Mouse (Mus musculus): ENCODE results near the gene Fkbp3.
"Not testable (repeated sequence)": the region's sequence is repeated elsewhere in the genome, so short reads cannot be mapped to it uniquely, and the experiment has no call there.

Fkbp3 gene

DNA sequence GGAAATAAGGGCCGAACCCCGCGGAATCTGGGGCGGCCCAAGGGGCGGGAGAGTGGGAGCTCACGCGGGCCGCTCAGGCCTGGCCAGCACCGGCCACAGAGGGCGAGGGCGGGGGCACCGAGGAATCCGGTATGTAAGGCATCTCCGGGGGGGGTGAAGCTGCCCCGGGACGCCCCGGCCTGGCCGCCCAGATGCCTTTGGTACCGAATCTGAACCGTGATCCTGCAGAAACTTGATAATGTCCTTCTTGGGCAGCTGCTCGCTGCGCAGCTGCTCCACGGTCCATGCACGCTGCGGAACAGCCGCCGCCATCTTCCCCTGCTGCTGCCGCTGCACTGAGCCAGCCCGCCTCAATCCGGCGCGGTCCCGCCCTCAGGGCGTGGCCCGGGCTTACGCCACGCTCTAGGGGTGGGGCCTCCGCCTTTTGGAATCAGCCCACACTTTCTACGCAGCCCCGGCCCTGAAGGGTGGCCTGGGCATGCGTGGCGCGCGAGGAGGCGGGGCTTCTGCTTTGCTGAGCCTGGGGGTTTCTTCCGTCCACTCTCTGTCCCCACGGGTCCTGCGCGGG is at the start of gene Fkbp3:
Gene Fkbp3, minus strand, starts transcription at position 397 of the 568 bp plus-strand sequence.
- peak; percentile 98 for DNase-seq

- no peak for DNase-seq
Observed at GRCm38 (mm10) chr12:65119451-65119850, 45.6 kb upstream of the Fkbp3 start.

- DNase-seq: no peak
Observed at GRCm38 (mm10) chr12:65118968-65119367, 45.2 kb upstream of the Fkbp3 start.

GRCm38 (mm10) chr12:65114978-65115377 is 41.2 kb upstream of the Fkbp3 start:
- DNase-seq: not testable (repeated sequence)

- DNase-seq: no peak
Observed at GRCm38 (mm10) chr12:65113925-65114324, 40.1 kb upstream of the Fkbp3 start.

DNA sequence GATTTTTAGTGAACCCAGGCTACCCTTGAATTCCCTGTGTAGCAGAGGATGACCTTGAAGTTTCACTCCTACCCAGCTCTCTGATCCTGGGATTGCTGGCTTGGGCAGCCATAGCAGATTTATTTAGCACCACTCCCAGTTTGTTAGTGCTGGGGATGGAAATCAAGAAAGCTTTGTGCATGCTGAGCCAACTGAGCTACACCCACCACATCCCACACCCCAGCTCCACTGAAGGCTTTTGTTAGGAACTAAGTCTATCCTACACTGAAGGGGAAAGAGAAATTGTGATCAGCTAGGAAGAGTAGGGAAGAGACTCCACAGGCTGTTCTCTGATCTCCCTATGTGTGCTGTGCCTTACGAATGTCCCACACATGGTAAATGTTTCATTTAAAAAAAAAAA is 39.0 kb upstream of the Fkbp3 start:
- no peak for DNase-seq

DNA sequence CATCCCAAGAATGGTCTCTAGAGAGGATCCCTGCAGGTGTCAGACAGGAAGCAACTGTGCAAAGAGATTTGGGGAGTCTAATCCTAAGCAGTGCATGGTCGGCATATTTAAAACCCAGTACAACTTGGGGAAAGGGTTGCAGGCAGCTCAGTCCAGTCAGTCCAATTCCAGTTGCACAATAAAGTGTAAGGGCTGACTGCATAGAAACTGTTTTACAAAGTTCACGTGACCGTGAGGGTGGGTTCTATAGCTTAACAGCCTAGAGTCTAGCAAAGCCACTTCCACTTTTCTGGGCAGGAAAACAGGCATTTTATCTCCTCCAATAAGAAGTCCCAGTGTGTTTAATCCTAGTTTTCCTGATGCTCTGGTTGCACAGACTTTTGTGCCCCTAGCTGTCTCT is 37.7 kb upstream of the Fkbp3 start:
- no peak for DNase-seq

DNA sequence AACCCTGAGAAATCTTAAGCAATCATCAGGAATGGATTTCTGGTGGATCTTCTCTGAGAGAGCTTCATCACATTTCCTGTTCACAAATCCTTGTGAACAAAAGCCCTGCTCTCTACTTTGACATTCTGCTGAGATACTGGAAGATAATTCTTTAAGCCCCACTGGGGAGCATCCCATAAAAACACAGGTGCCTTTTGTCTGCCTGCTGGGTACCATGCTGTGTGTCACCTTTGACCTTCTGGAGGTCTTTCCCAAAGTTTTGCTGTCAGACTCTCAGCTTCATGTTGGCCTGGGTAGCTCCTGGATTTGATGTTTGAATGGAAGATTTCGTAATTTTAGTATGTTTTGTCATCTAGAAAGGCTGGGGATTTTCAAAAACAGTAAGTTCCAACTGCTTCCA is 34.9 kb upstream of the Fkbp3 start:
- DNase-seq: no peak

DNA sequence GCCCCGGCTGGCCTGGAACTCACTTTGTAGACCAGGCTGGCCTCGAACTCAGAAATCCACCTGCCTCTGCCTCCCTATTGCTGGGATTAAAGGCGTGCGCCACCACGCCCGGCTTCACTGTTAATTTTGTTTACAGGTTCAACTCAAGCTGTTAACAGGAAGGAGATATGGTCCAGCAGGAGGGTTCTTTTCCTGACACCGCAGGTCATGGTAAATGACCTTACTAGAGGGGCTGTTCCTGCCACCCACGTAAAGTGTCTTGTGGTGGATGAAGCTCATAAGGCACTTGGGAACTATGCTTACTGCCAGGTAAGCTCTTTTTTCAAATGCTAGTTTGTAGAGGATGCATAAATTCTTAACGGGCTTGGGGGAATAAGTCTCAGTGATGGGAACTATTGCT is 3.1 kb upstream of the Fkbp3 start:
- DNase-seq: no peak

DNA sequence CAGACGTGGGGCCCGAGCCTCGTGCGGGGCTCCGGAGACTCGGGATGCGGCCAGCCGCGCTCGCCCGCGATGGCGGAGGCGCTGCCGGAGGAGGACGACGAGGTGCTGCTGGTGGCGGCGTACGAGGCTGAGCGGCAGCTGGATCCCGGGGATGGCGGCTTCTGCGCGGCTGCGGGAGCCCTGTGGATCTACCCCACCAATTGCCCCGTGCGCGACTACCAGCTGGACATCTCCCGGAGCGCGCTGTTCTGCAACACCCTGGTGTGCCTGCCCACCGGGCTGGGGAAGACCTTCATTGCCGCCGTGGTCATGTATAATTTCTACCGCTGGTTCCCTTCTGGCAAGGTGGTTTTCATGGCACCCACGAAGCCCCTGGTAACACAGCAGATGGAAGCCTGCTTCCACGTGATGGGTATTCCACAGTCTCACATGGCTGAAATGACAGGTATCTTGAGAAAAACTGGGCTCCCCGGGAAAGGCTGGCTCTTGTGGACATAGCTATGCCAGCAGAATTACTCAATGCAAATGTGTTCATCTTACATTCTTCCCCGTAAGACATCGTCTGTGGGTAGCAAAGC is 2.0 kb upstream of the Fkbp3 start:
- peak; percentile 62 for DNase-seq

DNA sequence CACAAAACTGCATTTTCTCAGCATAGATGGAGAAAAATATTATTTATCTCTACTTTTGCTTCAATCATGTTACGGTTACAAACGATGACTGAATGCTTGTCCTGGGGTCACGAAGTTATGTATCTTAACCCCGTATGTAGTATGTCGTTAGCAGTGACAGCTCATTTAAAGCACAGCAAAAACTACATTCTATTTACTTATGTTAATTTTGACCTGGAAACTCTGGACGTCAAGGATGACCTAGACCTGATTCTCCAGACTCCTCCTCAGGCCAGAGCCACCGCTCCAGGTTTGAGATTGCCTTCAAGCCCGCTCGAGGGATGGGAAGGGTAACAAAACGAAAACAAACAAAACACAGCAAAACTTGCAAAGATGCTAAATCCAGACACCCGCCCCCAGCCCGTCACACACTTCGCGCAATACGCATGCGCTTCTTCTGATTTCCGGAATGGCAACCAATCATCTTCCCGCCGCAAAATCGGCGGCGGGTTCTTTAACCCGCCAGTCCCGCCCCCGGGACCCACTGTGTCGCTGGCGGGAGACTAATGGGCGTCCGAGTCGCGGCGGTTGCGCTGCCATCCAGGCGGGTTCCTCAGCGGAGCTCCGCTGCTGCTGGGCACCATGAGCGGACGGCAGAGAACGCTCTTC is 1.4 kb upstream of the Fkbp3 start, which contains the start of gene Fancm:
Gene Fancm, plus strand, starts transcription at position 519 of the 648 bp plus-strand sequence.
- DNase-seq: peak; percentile 91

DNA sequence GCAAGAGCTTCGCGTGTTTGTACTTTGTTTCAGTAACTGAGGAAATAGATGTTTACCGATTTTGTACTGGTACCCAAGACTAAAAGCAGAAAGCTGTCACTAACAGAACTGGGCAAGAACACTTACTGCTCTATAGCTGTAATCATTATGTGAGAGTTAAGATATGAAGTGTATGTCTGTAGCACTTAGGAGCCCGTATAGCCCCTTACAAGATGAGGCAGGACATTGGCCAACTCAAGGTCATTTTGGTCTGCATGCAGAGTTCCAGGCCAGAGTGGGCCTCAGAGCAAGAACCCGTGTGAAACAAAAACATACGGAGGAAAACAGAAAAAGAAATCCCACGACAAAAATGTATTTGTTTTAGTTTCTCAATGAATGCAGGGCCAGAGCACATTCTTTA is 844 bp upstream of the Fkbp3 start:
- peak; percentile 46 for DNase-seq

GRCm38 (mm10) chr12:65072911-65073610 is 746 bp downstream of the Fkbp3 start:
- DNase-seq: no peak

GRCm38 (mm10) chr12:65068409-65068808 is 5.4 kb downstream of the Fkbp3 start:
- DNase-seq: no peak

DNA sequence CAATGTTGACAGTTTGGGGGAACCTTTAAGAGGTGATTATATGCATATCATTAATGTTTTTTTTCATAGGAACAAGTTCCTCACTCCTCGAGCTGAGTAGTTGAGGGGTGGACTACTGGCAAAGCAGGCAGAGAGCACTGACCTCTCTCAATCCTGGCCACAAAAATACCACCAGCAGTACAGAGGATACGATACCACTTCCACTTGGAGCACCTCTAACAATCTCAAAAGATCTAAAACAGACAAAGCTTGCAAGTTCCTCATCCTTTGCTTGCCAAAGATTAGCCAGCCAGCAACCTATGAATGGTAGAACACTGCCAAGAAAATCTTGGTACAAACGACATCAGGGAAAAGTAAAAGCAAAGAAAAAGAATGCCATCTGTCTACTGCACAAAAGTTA is 7.6 kb downstream of the Fkbp3 start:
- no peak for DNase-seq

GRCm38 (mm10) chr12:65065241-65065640 is 8.6 kb downstream of the Fkbp3 start:
- no peak for DNase-seq

DNA sequence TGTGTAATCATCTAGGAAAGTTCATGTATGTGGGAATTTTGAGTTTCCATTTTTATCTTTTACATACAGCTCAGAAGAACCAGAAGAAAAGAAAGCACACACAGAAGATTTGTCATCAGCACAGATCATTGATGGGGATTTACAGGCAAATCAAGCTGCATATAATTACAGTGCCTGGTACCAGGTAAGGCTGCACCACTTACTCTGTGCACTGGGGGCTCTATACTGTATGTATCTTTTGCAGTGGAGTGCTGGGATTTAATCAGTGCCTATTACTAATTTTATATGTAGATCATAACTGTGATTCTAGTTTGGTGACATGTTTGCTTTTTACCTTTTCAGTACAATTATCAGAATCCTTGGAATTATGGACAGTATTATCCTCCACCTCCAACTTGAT is 12.7 kb downstream of the Fkbp3 start:
- no peak for DNase-seq

- no peak for DNase-seq
Observed at GRCm38 (mm10) chr12:65058203-65058602, 15.6 kb downstream of the Fkbp3 start.

DNA sequence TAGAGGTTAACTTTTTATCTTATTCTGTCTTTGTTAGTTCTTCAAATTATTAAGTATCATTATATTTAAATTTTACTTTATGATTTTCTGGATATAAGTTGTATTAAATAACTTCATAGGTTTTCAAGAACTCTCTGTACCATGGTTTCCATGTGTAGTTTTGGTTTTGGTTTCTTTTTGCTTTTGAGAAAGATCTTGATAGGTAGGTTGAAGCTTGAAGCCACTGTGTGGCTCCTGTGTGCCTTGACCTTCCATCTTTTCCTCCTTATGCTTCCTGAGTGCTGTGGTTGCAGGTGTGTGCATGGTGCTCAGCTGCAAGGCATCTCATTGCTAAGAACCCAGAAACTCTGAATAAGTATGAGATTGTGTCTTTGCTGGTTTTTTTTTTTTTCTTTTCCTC is 25.0 kb downstream of the Fkbp3 start:
- no peak for DNase-seq

GRCm38 (mm10) chr12:65037546-65037937 is 36.3 kb downstream of the Fkbp3 start:
- peak; percentile 19 for DNase-seq

DNA sequence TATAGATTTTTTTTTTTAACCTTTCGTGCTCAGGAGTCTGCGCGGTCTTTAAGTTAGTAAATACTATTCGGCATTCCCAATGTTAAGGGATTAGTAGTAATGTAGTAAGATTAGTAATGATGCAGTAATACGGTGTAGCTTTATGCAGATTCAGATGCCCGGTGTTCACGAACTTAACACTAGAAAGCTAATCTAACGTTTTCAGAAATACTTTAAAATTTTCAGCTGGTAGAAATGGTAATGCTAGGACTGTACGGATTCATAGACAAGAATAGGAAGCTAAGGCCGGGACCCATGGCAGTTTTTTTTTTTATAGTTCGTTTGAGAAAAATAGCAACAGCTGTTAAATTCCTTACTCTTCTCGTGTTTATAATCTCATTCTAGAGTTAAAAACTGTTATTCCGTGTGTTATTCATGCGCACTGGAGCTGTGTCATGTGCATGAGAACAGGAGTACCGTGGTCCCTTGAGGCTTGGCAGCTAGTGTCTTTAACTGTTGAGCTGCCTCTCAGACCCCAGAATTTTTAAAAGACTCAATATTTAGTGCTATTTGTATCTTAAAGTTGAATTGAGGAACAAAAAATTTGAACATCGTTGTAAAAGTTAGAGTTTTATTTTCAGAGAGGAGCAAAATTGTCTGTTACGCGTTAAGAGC is 36.8 kb downstream of the Fkbp3 start:
- no peak for DNase-seq

DNA sequence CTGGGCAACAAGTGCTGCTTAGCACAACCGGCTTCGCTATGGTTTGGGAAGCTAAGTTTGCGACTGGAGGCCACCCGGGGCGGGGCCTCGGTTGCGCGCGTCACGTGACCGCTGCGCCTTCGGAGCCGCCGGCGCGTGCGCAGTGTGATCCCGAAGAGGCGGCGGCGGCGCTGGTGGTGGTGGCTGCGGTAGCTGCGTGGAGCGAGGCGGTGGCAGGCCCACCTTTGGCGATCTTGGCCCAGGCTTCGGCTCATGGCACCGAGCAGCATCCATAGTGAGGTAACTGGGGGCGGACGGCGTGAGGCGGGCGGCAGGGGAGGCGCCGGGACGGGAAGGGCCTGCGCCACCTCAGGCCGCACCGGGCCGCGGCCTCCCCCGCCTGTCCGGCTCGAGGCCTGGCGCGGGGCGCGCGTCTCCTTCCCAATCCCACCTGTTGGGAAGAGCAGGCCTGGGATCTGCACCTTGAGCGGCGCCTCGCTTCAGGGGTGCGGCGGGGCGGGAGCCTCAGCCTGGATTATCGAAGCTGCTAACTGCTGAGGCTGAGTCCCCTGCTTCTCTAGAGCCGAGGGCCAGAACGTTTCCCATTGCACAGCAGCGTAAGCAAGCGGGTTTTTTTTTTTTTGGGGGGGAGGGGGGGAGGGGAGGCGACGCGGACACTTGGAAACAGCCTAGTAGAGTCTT is 37.5 kb downstream of the Fkbp3 start, which contains the start of gene Prpf39:
Gene Prpf39, plus strand, starts transcription at position 144 of the 681 bp plus-strand sequence.
- peak; percentile 88 for DNase-seq

DNA sequence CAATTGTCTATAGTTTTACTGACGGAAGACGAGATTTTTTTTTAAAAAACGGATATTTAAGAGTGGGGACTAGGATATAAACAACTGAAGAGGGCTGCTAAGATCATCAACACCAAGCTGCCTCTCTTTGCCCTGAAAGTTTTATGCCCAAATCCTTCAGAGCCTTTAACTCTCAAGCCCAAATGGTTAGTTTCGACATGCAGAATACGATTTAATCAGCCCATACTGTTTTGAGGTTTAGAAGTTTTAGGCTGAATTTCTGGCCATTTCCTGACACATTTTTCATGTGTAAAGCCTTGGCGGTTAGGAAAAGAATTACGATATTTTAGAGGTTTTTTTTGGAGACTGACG is 38.0 kb downstream of the Fkbp3 start:
- no peak for DNase-seq
